Mouse (Mus musculus) heart, adult 2 months (tissue): ENCODE measurements around the gene Pde4d. TPM values are rescaled to one million over a fixed set of nuclear protein-coding genes. Genes with fewer than 3 reads are reported as not detected.

Experiments
- DNase-seq, 2 experiments: peaks; one replicate each; pipeline ENCODE4 v3.0.0; 2021
- H3K27ac ChIP-seq: fragments of 200-600 bp; 2 replicates; pipeline ENCODE4 v1.8.1; 2022
- H3K27me3 ChIP-seq: fragments of 200-500 bp; 2 replicates; pipeline ENCODE4 v1.6.1; 2012; ENCODE audit warnings: mild to moderate bottlenecking, low read length, inconsistent platforms, mixed read lengths; ENCODE audit not compliant: control insufficient read depth, insufficient read depth
- H3K36me3 ChIP-seq: fragments of 200-500 bp; 2 replicates; pipeline ENCODE4 v1.6.1; 2012; ENCODE audit warnings: low read length, inconsistent platforms; ENCODE audit not compliant: control insufficient read depth, insufficient read depth
- H3K4me1 ChIP-seq: fragments of 200-500 bp; 2 replicates; pipeline ENCODE4 v1.6.1; 2011; ENCODE audit warnings: low read length; ENCODE audit not compliant: control insufficient read depth, insufficient read depth
- H3K4me3 ChIP-seq: fragments of 200-600 bp; 2 replicates; pipeline ENCODE4 v1.8.1; 2022
- H3K79me2 ChIP-seq: fragments of 200-500 bp; replicated peaks from 2 replicates; pipeline ENCODE4 v1.6.1; 2012; ENCODE audit warnings: mild to moderate bottlenecking, inconsistent platforms, low read length, moderate library complexity, mixed read lengths; ENCODE audit not compliant: control insufficient read depth, insufficient read depth
- H3K9ac ChIP-seq: fragments of 200-500 bp; 2 replicates; pipeline ENCODE4 v1.6.1; 2012; ENCODE audit warnings: low read depth, mild to moderate bottlenecking, control low read depth, inconsistent platforms, low read length, mixed read lengths
- CTCF ChIP-seq: fragments of 200-600 bp; IDR thresholded peaks from 2 replicates; pipeline ENCODE4 v1.8.1; 2022; ENCODE audit warnings: antibody characterized with exemption, mild to moderate bottlenecking, moderate library complexity
- EP300 ChIP-seq: fragments of 200-500 bp; IDR thresholded peaks from 2 replicates; pipeline ENCODE4 v1.6.1; 2011; ENCODE audit warnings: low read depth, low read length, control low read depth; ENCODE audit not compliant: insufficient read depth
- POLR2A ChIP-seq: fragments of 200-500 bp; IDR thresholded peaks from 2 replicates; pipeline ENCODE4 v1.6.1; 2011; ENCODE audit warnings: mild to moderate bottlenecking, low read depth, low read length, control low read depth; ENCODE audit not compliant: insufficient read depth
- WGBS: fragments of 180-500 bp; shearing (Covaris S2); methylation state at CpG from one replicate; pipeline ENCODE4 v1.1.7; 2018; 5-methylcytosine and 5-hydroxymethylcytosine counted together
- intact Hi-C: fragments of 180-260 bp; cut with DNase I; formaldehyde crosslinking; loops from one replicate; pipeline ENCODE4 v1.15.1; 2025
- polyA plus RNA-seq: library from polyadenylated mRNA; depleted of rRNA; stranded (reverse); fragments of >200 nt; gene quantifications from 2 replicates; pipeline ENCODE4 v1.2.3, GENCODE M21; 2012
- total RNA-seq, 2 experiments: library from RNA; stranded (reverse); gene quantifications; 2 replicates each; pipeline ENCODE4 v1.2.3; 2021

Gene Pde4d
- total and polyA plus RNA-seq, 3 experiments, result 11.5 to 40.1 (median 38.1) TPM

- H3K79me2 ChIP-seq, result peaks cover under 1% of the 10 kb centered on the region
- no peak overlapping the region for H3K9ac ChIP-seq
- intact Hi-C loops, result loop anchor here (5.0 kb wide), 1 partner anchor 292 kb away; no protein-coding TSS in a partner anchor
- H3K27me3 ChIP-seq, result no peaks in the 10 kb centered on the region
- 62% methylated on average over 8 of the region's 8 CpGs for WGBS
- H3K27ac ChIP-seq, result no peak overlapping the region
- TF ChIP-seq EP300, result no peak
- no peak for TF ChIP-seq POLR2A
- TF ChIP-seq CTCF, result no peak
- H3K4me1 ChIP-seq, result peaks cover 2% of the 10 kb centered on the region; the same call in 1 of the 2 replicates
- DNase-seq, result no peak
- no peak overlapping the region for H3K4me3 ChIP-seq
- H3K36me3 ChIP-seq, result 0 out of 2 replicates have a peak, but pooled peaks cover 2% of the 10 kb centered on the region
Measured at GRCm38 (mm10) chr13:109909111-109909510, 1459.4 kb downstream of the Pde4d start.

GRCm38 (mm10) chr13:109910915-109911314 is 1461.2 kb downstream of the Pde4d start:
- Histone ChIP-seq H3K79me2 (peaks cover 1% of the 10 kb centered on the region), H3K27ac (no peak overlapping the region), H3K4me1 (peaks cover 7% of the 10 kb centered on the region), H3K27me3 (no peaks in the 10 kb centered on the region), H3K9ac (no peak overlapping the region), H3K4me3 (no peak overlapping the region), H3K36me3 (0 out of 2 replicates have a peak, but pooled peaks cover 2% of the 10 kb centered on the region)
- no peak for TF ChIP-seq CTCF
- no peak for TF ChIP-seq POLR2A
- TF ChIP-seq EP300, result no peak
- DNase-seq, result no peak
- intact Hi-C loops, result no loop called here
- 50% methylated on average over 8 of the region's 8 CpGs for WGBS

GRCm38 (mm10) chr13:109912635-109913034 is 1462.9 kb downstream of the Pde4d start:
- peaks cover 7% of the 10 kb centered on the region for H3K4me1 ChIP-seq
- no peak overlapping the region for H3K4me3 ChIP-seq
- H3K27ac ChIP-seq, result no peak overlapping the region
- intact Hi-C loops, result no loop called here
- peaks cover 1% of the 10 kb centered on the region; the same call in 1 of the 2 replicates for H3K79me2 ChIP-seq
- DNase-seq, result no peak
- H3K36me3 ChIP-seq, result peaks cover 7% of the 10 kb centered on the region; the same call in 1 of the 2 replicates
- H3K27me3 ChIP-seq, result no peaks in the 10 kb centered on the region
- TF ChIP-seq POLR2A, result no peak
- TF ChIP-seq EP300, result no peak
- no peak for TF ChIP-seq CTCF
- 81% methylated on average over 4 of the region's 4 CpGs for WGBS
- no peak overlapping the region for H3K9ac ChIP-seq

GRCm38 (mm10) chr13:109914246-109914645 is 1464.5 kb downstream of the Pde4d start:
- H3K4me1 ChIP-seq, result peaks cover 7% of the 10 kb centered on the region
- 84% methylated on average over 13 of the region's 13 CpGs for whole genome bisulfite sequencing
- no peak for TF ChIP-seq EP300
- no peak for TF ChIP-seq CTCF
- no peak for TF ChIP-seq POLR2A
- peaks cover 1% of the 10 kb centered on the region; the same call in 1 of the 2 replicates for H3K79me2 ChIP-seq
- peak overlapping the region; percentile 78 for H3K27ac ChIP-seq
- no peaks in the 10 kb centered on the region for H3K27me3 ChIP-seq
- H3K36me3 ChIP-seq, result peaks cover 7% of the 10 kb centered on the region; the same call in 1 of the 2 replicates
- no peak overlapping the region for H3K9ac ChIP-seq
- no peak for DNase-seq
- intact Hi-C loops, result no loop called here
- H3K4me3 ChIP-seq, result no peak overlapping the region

- Histone ChIP-seq H3K9ac (no peak overlapping the region), H3K79me2 (peaks cover 1% of the 10 kb centered on the region; the same call in 1 of the 2 replicates), H3K4me1 (peaks cover 7% of the 10 kb centered on the region), H3K4me3 (no peak overlapping the region), H3K27ac (peak overlapping the region; percentile 78), H3K27me3 (no peaks in the 10 kb centered on the region), H3K36me3 (peaks cover 7% of the 10 kb centered on the region; the same call in 1 of the 2 replicates)
- intact Hi-C loops, result no loop called here
- TF ChIP-seq POLR2A (no peak), CTCF (no peak), EP300 (no peak)
- peak in 1 of 2 experiments; percentile 37 for DNase-seq
- 43% methylated on average over 5 of the region's 5 CpGs for WGBS
Measured at GRCm38 (mm10) chr13:109914846-109915245, 1465.1 kb downstream of the Pde4d start.

- Histone ChIP-seq H3K4me3 (no peak overlapping the region), H3K79me2 (peaks cover 1% of the 10 kb centered on the region; the same call in 1 of the 2 replicates), H3K27me3 (no peaks in the 10 kb centered on the region), H3K27ac (peak overlapping the region; percentile 78), H3K9ac (no peak overlapping the region), H3K36me3 (peaks cover 6% of the 10 kb centered on the region; the same call in 1 of the 2 replicates), H3K4me1 (peaks cover 7% of the 10 kb centered on the region)
- intact Hi-C loops, result no loop called here
- DNase-seq, result no peak
- WGBS, result 39% methylated on average over 7 of the region's 7 CpGs
- TF ChIP-seq POLR2A (no peak), EP300 (no peak), CTCF (no peak)
Measured at GRCm38 (mm10) chr13:109915501-109915900, 1465.8 kb downstream of the Pde4d start.
